Mouse (Mus musculus): ENCODE data around the gene Ppp1r36. TPM values are rescaled to one million over a fixed set of nuclear protein-coding genes. Genes with fewer than 3 reads are reported as not detected.
"Not testable (repeated sequence)": the region's sequence is repeated elsewhere in the genome, so short reads cannot be mapped to it uniquely, and the experiment has no call there.

Ppp1r36 gene
- total RNA-seq, 2 experiments from 2014 or later: 0.18 TPM; not detected in 1

DNA sequence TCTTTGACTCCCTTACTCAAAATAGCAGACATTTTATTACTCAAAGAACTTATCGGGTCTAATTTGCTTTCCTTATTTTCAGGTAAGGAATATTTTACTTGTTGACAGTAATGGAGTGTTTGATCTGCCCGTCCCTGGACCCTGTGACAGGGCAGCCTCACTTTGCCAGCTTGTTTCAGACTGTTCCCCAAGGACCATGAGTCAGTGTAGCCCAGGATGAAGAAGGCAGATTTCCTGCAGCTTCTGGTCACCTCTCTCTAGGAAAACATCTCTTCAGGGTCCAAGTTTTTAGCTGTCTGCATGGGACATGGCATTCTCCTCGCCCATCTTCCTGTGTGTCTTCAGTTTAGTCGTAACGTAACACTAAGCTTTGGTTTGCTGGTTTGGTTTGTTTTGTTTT, 20.1 kb upstream of the Ppp1r36 start:
- no peak for DNase-seq

DNA sequence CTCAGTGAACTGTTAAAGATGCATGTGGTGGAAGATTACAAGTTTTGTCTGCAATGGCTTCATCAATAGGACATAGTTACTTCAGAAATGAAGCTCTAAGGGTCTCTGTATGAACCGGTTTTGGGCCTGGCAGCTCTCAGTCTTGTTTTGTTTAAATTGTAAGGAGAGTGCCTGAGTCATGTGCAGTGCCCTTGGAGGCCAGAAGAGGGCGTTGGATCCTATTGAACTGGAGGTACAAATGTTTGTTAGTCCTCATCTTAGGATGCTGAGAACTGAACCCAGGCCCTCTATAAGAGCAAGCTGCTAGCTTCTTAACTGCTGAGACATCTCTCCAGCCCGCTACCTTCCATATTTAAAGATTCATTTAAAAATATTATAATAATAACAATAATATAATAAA, 15.7 kb upstream of the Ppp1r36 start:
- no peak for DNase-seq

DNA sequence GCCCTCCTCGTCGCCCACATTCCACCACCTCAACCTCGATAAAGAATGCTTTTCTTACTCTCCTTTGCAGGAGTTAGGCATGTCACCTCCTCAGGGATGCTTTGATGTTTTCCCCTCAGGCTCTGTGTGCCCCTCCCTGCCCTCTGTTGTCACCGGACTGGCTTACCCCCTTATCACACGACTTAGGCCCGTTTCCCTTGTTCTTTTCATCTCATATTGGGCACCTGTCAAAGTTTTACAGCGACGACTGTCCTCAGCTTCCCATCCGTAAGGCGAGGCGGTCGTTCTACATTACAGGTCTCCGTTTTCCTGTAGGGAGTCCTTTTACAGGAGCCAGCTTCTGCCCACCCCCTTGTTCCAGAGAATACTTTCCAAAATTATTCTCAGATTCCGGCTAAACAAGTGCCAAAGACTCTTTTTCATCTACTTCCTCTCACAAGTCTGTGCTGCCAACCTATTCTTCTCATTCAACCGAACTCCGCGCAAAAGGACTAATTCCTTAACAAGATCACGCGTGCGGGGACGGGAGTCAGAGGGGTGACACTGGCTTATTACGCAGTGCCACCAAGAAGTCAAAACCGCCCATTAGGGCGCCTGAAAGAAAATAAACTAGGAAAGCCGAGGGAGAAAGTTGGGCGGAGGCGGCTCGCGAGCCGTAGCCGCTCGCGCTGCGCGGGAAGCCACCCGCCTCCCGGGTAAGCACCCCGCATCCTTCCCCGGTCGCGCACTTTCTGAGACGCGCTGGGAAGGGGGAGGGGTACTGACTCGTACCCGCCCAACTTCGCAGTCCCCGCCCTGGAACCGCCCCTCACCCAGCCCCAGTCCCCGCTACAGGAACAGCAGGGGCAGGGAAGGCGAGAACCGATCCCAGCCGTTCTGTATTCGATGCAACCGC, 14.1 kb upstream of the Ppp1r36 start:
- DNase-seq: no peak

DNA sequence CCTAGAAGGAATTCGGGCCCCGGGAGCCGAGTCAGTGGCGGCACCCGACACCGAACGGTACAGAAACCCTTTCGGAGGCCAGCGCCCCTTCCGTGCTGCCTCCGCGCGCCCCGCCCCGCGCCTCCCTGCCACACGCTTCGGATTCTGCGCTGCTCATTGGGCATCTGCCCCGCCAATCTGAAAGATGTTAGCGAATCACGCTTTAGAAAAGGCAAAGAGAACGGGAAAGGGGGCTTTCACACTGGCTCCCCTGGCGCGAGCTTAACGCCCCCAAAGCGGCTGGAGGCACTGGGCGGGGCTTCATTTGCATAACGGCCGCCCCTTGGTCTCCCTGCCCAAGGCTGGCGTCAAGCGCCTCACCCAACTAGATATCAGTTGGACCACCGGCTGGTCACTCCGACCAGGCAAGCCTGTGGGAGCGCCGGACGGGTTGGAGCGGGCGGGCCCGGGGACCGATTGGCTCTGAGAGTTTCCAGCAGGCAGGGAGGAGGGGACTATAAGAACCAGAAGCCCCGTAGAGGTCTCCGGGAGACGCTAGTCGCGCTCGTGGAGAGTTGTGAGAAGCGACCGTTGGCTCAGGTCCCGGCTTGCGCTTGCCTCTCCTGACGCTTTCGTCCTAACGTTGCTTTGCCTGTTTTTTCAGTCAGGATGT, 13.3 kb upstream of the Ppp1r36 start, which contains the start of gene Hspa2:
Gene Hspa2, plus strand, starts transcription at position 291 of the 652 bp plus-strand sequence.
- peak; percentile 100 for DNase-seq

DNA sequence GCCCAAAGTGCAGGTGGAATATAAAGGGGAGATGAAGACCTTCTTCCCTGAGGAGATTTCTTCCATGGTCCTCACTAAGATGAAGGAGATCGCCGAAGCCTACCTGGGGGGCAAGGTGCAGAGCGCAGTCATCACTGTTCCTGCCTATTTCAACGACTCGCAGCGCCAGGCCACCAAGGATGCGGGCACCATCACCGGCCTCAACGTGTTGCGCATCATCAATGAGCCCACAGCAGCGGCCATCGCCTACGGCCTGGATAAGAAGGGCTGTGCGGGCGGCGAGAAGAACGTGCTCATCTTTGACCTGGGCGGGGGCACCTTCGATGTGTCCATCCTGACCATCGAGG, 12.5 kb upstream of the Ppp1r36 start:
- no peak for DNase-seq

DNA sequence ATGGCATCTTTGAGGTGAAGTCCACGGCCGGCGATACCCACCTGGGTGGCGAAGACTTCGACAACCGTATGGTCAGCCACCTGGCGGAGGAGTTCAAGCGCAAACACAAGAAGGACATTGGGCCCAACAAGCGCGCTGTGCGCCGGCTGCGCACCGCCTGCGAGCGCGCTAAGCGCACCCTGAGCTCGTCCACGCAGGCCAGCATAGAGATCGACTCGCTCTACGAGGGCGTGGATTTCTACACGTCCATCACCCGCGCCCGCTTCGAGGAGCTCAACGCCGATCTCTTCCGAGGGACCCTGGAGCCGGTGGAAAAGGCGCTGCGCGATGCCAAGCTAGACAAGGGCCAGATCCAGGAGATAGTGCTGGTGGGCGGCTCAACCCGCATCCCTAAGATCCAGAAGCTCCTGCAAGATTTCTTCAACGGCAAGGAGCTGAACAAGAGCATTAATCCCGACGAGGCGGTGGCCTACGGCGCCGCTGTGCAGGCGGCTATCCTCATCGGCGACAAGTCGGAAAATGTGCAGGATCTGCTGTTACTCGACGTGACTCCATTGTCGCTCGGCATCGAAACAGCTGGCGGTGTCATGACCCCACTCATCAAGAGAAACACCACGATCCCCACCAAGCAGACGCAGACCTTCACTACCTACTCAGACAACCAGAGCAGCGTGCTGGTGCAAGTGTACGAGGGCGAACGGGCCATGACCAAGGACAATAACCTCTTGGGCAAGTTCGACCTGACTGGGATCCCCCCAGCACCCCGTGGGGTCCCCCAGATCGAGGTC, 12.0 kb upstream of the Ppp1r36 start:
- DNase-seq: peak; percentile 20 to 49

DNA sequence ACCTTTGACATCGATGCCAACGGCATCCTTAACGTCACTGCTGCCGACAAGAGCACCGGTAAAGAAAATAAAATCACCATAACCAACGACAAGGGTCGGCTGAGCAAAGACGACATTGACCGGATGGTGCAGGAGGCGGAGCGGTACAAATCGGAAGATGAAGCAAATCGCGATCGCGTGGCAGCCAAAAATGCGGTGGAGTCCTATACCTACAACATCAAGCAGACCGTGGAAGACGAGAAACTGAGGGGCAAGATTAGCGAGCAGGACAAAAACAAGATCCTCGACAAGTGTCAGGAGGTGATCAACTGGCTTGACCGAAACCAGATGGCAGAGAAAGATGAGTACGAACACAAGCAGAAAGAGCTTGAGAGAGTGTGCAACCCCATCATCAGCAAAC, 11.4 kb upstream of the Ppp1r36 start:
- peak; percentile 7 to 30 for DNase-seq

DNA sequence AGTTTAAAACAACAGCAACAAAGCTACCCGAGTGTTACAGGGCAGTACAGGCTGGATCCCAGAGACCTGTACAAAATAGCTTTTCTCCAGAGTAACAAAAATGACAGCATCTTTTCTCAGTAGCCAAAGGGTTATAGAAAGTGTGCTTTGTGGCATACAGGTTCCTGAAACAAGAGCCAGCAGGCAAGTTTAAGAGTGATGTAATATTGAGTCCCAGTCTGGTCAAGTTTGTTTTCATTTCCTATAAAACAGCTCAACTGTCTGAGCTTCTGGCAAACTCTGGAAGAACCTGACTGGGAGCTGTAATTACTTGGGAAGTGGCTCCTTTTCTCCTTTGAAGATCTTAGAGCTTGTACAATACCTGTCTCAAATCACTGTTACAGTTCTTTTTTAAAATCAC, 10.2 kb upstream of the Ppp1r36 start:
- DNase-seq: no peak

DNA sequence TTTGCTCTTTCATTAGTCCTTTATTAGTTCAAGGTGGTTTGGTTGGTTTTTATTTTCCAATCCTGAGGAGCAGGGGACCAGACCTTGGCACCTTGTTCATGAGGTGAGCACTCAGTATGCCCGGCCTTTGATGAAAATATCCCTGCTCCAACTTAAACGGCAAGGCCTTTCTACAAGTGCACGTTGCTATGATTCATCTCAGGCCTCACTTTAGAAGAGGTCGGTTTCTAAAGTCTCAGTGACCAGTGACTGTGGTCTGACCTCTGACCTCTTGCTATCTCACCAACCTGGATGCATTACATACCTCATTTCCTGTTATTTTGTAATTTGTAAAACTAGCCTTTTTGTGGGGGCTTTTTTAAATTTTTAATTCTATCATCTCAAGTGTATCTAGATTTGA, 8.2 kb upstream of the Ppp1r36 start:
- no peak for DNase-seq

DNA sequence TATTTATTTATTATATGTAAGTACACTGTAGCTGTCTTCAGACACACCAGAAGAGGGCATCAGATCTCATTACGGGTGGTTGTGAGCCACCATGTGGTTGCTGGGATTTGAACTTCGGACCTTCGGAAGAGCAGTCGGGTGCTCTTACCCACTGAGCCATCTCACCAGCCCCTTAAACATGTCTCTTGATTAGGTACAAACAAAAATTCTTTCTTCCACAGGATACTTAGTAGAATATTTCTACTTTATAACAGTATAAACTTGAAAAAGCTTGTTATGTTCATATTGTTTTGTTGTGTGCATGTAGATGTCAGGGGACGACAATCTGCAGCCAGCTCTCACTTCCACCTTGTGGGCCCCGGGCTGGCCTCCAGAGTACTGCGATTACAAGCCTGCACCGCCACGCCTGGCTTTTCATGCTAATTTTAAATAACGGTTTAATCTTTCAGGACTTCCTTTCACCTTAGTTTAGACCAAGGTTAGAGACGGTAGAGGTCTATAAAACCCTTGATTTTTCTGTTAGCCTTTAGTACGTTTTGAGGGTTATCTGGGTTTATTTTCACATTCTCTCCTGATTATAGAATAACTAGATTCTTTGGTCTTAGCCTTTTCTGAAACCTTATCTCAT, 1.8 kb upstream of the Ppp1r36 start:
- peak in 1 of 2 experiments; percentile 23 for DNase-seq

DNA sequence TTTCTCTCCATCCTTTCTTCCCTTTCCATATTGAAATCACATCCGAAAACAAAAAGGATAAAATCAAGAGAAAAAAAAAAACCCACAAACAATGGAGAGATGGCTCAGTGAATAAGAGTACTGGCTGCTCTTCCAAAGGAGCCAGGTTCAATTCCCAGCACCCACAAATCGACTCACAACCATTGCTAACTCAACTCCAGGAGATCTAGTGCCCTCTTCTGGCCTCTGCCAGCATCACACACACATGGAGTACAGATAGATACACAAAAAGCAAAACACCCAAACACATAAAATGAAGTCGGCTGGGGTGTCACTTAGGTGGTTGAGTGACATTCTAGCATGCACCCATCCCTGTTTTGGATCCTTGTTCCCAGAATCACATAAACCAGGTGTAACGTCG, 1.0 kb downstream of the Ppp1r36 start:
- no peak for DNase-seq

DNA sequence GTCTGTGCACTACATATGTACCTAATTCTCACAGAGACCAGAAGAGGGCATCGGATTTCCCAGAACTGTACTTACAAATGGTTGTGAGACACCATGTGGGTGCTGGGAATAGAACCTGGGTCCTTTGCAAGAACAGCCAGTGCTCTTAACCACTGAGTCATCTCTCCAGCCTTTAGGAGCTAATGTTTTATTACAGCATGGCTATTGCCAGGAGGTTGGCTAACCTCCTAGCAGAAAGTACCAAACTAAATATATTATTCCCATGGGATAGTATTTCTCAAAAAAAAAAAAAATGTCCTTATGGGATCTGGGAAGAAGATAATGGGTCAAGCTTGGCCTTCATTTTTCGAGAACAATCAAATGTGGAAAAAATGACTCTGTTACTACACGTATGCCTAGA, 7.9 kb downstream of the Ppp1r36 start:
- no peak for DNase-seq

DNA sequence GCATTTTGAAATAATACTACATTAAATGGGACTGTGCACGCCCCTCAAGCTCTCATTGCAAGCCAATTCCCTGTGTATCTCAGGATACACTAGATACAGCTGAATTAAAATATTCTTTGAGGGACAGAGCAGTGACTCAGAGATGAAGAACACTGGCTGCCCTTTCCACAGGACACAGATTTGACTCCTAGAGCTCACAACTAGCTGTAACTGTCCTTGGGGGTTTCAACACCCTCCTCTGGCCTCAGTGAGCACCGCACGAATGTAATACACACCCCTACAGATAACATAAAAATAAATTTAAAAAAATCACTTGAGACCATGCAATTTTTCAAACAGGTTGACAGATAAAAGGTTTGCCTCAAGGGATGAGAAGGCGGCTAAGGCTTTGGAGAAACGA, 10.2 kb downstream of the Ppp1r36 start:
- no peak for DNase-seq

DNA sequence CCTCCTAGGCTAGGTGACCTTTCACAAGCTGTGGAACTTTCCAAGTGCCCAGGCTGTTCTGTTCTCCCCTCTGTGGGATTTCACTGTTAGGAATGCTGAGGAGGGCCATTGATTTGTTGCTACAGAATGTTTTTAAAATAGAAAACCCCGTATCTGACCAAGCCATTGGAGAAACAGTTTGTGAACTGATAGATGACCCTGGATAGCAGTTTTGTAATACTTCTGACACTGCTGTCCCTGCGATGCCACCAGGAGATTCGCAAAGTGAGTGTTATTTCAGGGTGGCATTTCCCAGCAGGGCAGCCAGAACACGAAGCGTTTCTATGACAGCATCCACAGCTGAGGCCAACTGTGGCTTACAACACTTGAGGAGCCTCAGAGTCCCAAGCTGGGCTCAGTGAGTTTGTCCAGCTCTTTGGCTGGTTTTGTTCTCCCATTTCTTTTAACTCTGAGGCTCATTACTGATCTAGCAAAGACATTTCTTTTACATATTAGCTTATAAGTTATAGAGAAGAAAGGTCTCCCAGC, 13.6 kb downstream of the Ppp1r36 start:
- DNase-seq: peak in 1 of 2 experiments; percentile 13

DNA sequence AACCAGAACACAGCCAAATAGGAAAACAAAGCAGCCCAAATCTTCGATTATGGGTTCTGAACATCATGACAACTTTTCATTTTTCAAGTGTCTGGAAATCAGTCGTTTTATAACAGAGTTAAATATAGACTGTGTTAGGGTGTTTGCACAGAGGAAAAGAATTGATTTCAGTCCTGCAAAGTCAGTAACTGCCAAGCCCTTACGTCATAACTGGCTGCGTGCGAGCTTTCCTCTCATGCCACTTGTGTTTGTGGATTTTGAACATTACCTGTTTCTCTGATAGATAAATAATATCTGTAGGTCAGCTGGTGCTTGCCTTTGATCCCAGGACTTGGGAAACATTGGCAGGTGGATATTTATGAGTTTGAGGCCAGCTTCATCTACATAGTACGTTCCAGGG, 14.1 kb downstream of the Ppp1r36 start:
- peak; percentile 25 to 27 for DNase-seq

DNA sequence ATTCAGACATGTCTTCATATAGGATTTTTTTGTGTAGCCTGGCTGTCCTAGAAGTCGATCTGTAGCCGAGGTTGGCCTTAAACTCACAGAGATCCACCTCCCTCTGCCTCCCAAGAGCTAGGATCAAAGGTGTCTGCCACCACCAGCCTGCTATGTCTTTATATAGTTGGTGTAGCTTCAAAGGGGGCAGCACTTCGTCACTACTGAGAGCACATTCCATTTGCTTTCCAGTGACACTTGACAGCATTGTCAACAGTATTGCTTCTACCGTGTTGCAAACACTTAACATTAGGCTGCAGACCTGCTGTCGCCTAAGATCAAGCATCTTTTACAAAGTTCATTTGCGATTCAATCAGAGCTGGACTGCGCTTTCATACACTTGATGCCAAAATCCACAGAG, 16.8 kb downstream of the Ppp1r36 start:
- DNase-seq: no peak

DNA sequence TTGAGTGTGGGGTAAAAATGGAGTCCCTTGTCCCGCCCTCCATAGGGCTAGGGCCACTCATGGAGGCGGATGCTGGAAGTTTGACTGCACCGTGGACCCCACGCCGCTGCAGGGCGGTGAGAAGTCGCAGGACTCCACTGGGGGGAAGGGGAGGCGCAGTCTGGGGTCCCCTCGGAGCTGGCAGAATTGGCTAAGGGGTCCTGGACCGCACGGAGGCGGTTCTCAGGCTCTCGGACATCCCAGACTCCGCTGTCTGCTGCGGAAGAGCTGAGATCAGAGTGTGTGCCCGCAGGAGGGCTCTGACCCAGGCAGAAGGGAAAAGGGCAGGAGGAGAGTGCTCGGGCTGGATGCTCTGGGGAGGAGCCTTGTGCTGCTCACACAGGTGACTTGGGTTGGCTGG, 17.7 kb downstream of the Ppp1r36 start:
- DNase-seq: no peak

DNA sequence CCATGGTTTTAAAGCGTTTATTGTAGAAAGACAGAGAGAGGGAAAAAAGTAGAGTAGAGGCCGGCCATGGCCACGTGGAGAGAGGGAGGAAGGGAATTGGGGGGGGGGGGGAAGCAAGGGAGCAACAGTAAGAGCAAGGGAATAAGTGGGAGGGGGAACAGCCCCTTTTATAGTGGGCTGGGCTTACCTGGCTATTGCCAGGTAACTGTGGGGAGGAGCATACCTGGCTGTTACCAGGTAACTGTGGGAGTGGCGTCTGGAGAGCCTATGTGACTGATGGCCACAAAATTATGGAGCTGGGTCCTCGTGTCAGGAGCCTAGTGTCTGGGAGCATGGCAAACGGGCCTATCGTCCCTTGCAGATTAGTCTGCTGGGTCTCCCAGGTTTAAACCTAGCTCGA, 18.2 kb downstream of the Ppp1r36 start:
- DNase-seq: no peak

DNA sequence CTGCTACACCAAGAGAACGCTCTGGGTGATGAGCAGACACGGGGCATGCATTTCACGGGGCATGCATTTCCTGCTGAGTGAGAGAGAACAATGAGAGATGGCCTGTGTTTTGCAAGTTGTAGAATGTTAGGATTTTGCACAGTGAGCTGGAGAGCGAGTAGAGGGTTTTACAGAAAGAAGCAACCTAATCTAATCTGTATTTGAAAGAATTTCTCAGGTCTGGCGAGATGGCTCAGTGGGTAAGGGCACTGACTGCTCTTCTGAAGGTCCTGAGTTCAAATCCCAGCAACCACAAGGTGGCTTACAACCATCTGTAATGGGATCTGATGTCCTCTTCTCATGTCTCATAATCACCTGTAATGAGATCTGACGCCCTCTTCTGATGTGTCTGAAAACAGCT, 26.1 kb downstream of the Ppp1r36 start:
- DNase-seq: not testable (repeated sequence)

DNA sequence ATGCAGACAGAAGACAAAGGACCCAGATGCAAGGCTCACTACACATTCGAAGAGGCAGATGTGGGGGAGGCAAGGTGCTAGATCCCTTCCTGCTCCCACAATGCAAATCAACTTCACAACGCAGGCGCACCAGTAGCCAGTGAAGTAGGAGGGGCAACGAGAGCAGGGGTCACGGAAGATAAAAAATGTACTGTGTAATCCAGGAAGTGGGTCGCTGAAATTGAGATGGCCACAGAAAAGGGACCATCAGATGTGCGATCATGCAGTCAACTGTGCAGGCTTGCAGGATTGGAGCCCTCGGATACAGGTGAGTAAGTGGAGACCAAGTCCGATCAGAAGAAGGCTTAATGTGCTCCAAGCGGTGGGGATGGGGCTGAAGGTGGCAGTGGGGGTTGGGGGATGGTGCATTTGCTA, 27.0 kb downstream of the Ppp1r36 start:
- DNase-seq: no peak

DNA sequence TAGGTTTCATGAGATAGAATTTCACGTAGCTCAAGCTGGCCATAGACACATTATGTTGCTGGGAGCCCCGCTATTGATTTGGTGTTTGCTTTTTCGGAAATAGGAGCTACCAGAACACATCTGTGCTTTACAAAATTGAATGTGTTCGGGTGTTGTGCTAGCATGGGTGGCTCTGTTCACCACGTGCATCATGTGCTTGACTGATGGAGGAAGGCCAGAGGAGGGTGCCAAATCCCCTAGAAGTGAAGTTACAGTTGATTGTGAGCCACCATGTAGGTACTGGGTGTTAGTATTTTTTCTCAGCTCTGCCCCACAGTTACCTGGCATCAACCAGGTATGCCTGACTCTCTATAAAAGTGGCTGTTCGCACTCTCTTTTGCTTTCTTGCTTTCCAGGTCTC, 27.5 kb downstream of the Ppp1r36 start:
- DNase-seq: no peak

DNA sequence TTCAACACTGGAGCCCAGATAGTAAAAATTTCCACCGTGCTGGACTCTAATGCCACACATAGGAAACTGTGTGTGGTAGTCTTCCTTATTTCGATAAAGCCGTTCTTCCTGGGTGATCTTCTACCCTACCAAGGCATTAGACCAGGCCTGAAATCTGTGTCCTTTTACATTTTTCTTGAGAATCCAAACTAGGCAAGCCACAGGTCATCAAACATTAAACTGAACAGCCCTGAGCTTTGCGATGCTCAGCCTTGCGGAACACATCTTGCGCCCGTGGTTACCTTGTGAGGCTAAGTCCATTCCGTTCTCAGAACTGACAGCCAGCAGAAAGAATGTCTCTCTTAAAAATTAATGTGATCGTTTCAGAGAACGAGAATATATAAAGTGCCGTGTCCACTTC, 28.9 kb downstream of the Ppp1r36 start:
- no peak for DNase-seq

All from heart, adult 18-20 months (tissue).